Mouse (Mus musculus) hindbrain, embryonic 15.5 days (tissue): ENCODE data around the gene Fam32a. TPM values are rescaled to one million over a fixed set of nuclear protein-coding genes. Genes with fewer than 3 reads are reported as not detected.

Experiments
- ATAC-seq: fragments of 200-750 bp; cut with Nextera tagmentation; 2 replicates; pipeline ENCODE4 v1.8.0; 2017; ENCODE audit warnings: low read depth, moderate number of reproducible peaks, moderate TSS enrichment; ENCODE audit not compliant: low FRiP score
- H3K27ac ChIP-seq: fragments of 300-500 bp; sonication (generic); replicated peaks from 2 replicates; pipeline ENCODE4 v1.5.1; 2015; ENCODE audit warnings: mild to moderate bottlenecking, inconsistent platforms
- H3K27me3 ChIP-seq: fragments of 300-500 bp; sonication (generic); 2 replicates; pipeline ENCODE4 v1.6.1; 2015; ENCODE audit warnings: control low read depth, inconsistent platforms
- H3K36me3 ChIP-seq: fragments of 300-500 bp; sonication (generic); 2 replicates; pipeline ENCODE4 v1.6.1; 2015; ENCODE audit warnings: control low read depth, inconsistent platforms
- H3K4me1 ChIP-seq: fragments of 300-500 bp; sonication (generic); replicated peaks from 2 replicates; pipeline ENCODE4 v1.6.1; 2015; ENCODE audit warnings: control low read depth, inconsistent platforms
- H3K4me2 ChIP-seq: fragments of 300-500 bp; sonication (generic); 2 replicates; pipeline ENCODE4 v1.6.1; 2015; ENCODE audit warnings: moderate library complexity, mild to moderate bottlenecking, inconsistent platforms
- H3K4me3 ChIP-seq: fragments of 300-500 bp; sonication (generic); 2 replicates; pipeline ENCODE4 v1.5.1; 2015; ENCODE audit warnings: mild to moderate bottlenecking, inconsistent platforms
- H3K9ac ChIP-seq: fragments of 300-500 bp; sonication (generic); 2 replicates; pipeline ENCODE4 v1.6.1; 2015; ENCODE audit warnings: inconsistent platforms
- H3K9me3 ChIP-seq: fragments of 300-500 bp; sonication (generic); 2 replicates; pipeline ENCODE4 v1.6.1; 2016; ENCODE audit warnings: control low read depth, inconsistent platforms
- WGBS: fragments of 180-500 bp; shearing (Covaris S2); methylation state at CpG from one replicate; pipeline ENCODE4 v1.1.7; 2015; 5-methylcytosine and 5-hydroxymethylcytosine counted together
- polyA plus RNA-seq: library from polyadenylated mRNA; unstranded; fragments of >200 nt; fragmentation: Nextera tagmentation; extraction: Ambion mirVana; gene quantifications from 2 replicates; pipeline ENCODE4 v1.2.1, GENCODE M21; 2015

Fam32a gene
- polyA plus RNA-seq, 1 experiment from 2014 or later = 97.1 TPM

DNA sequence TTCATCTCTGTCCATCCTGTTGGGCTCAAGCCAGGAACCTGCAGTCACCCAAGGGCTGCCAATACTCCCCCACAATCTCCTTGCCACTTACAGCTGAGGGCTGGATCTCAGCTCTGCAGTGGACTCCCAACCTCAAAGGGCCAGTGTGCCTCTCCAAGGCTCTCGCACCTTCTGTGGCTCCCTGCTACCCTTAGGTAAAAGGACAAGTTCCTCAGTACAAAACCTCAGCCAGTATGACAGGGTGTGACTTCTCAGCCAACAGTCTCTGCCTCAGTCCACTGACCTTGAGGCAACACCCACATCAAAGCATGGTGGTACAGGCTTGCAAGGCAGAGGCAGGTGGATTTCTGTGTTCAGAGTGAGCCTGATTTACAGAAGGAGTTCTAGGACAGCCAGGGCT, 7.7 kb upstream of the Fam32a start:
- no peak overlapping the region for H3K4me2 ChIP-seq
- H3K4me1 ChIP-seq = no peaks in the 10 kb centered on the region
- no peak overlapping the region for H3K27ac ChIP-seq
- no peak for ATAC-seq
- no peaks in the 10 kb centered on the region for H3K9me3 ChIP-seq
- no peaks in the 10 kb centered on the region for H3K27me3 ChIP-seq
- no peak overlapping the region for H3K9ac ChIP-seq
- H3K4me3 ChIP-seq = no peak overlapping the region
- no peaks in the 10 kb centered on the region for H3K36me3 ChIP-seq
- 94% methylated on average over 1 of the region's 1 CpGs for WGBS

DNA sequence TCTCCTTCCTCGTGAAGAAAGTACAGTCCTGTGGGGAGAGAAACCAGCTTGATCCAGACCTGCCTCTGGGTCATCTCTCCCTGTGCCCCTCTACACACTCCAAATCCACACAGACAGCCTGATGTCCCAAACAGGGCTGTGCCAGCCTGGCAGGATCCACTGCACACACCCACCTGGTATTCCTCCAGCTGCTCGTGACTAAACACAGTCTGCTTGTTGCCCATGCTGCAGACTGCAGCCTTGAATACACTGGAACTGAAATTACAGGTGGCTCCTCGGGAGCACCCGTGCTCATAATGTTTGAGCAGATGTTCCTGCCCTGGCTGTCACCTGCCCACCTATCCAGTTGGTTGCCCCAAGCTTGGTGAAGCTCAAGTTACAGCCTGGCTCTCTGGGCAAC, 6.8 kb upstream of the Fam32a start, which contains the start of gene Cib3:
Cib3 (minus strand) TSS at position 87 of the 400 bp plus-strand sequence.
- Histone ChIP-seq H3K9ac (no peak within 1 kb of the TSS), H3K27ac (no peak within 1 kb of the TSS), H3K4me2 (no peak within 1 kb of the TSS), H3K4me1 (no peaks in the 10 kb centered on the region), H3K36me3 (no peaks in the 10 kb centered on the region), H3K27me3 (peaks cover 6% of the 10 kb centered on the region; the same call in 1 of the 2 replicates), H3K9me3 (no peaks in the 10 kb centered on the region), H3K4me3 (no peak within 1 kb of the TSS)
- ATAC-seq = no peak
- WGBS = 69% methylated on average over 4 of the region's 4 CpGs

DNA sequence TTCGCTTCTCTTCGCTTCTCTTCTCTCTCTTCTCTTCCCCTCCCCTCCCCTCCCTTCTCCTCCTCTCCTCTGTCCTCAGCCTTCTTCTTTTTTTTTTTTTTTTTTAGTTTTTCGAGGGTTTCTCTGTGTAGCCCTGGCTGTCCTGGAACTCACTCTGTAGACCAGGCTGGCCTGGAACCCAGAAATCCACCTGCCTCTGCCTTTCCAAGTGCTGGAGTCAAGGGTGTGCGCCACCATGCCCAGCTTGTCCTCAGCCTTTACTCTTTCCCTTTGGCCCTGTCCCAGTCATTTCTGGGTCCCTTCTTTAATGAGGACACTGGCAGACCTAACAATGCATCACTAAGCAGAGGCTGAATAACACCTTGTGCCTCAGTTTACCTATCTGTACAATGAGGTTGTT, 6.0 kb upstream of the Fam32a start, which contains the start of gene Gm11034:
Gm11034 (minus strand) TSS at position 101 of the 400 bp plus-strand sequence.
- H3K36me3 ChIP-seq = no peaks in the 10 kb centered on the region
- peaks cover 8% of the 10 kb centered on the region; the same call in 1 of the 2 replicates for H3K27me3 ChIP-seq
- H3K9me3 ChIP-seq = no peaks in the 10 kb centered on the region
- H3K27ac ChIP-seq = no peak within 1 kb of the TSS
- WGBS = 76% methylated on average over 4 of the region's 4 CpGs
- ATAC-seq = no peak
- no peaks in the 10 kb centered on the region for H3K4me1 ChIP-seq
- H3K9ac ChIP-seq = no peak within 1 kb of the TSS
- H3K4me2 ChIP-seq = no peak within 1 kb of the TSS
- H3K4me3 ChIP-seq = no peak within 1 kb of the TSS

DNA sequence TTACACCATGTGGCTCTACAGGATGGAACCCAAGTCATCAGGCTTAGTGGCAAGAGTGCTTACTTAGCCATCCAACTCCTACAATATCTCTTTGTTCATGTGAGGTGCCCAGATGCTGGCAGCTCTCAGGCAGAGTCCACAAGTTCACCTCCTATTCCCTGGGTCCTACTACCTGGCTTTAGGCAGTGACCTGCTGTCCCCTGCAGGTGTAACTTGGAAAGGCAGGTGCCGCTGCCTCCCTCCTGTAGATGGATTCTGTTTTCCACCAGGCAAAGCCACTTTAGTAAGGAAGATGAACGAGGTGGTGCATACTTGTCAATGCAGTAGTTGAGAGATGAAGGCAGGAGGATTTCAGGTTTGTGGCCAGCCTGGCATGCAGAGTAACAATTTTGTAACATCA, 4.5 kb upstream of the Fam32a start:
- WGBS = 41% methylated on average over 2 of the region's 2 CpGs

DNA sequence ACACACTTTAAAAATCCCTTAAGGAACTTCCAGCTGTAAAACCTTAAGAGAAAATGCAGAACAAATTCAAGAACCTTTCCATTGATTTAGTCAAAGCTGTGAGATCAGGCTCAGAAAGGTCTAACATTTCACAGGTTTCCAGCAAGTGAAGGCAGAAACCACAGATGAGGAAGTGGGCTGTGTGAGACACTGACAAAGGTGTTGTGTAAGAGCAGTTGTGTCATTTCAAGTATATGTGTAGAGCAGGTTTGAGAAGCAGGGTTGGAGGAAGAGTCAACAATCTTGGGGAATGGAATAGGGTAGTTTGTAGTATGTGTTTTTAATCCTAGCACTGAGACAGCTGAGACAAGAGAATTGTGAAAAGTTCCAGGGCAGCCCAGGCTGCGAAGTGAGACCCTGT, 3.7 kb upstream of the Fam32a start:
- peaks cover 7% of the 10 kb centered on the region for H3K4me1 ChIP-seq
- peaks cover 8% of the 10 kb centered on the region; the same call in 1 of the 2 replicates for H3K27me3 ChIP-seq
- WGBS = 30% methylated on average over 1 of the region's 1 CpGs
- ATAC-seq = no peak
- no peaks in the 10 kb centered on the region for H3K9me3 ChIP-seq
- H3K4me3 ChIP-seq = no peak overlapping the region
- H3K27ac ChIP-seq = no peak overlapping the region
- no peak overlapping the region for H3K9ac ChIP-seq
- H3K4me2 ChIP-seq = no peak overlapping the region
- H3K36me3 ChIP-seq = no peaks in the 10 kb centered on the region

More for the DNA sequence above, 4.5 kb upstream of the Fam32a start:
- Histone ChIP-seq H3K4me2 (no peak overlapping the region), H3K4me3 (no peak overlapping the region), H3K9me3 (no peaks in the 10 kb centered on the region), H3K9ac (no peak overlapping the region), H3K27ac (no peak overlapping the region), H3K4me1 (no peaks in the 10 kb centered on the region), H3K27me3 (peaks cover 8% of the 10 kb centered on the region; the same call in 1 of the 2 replicates), H3K36me3 (no peaks in the 10 kb centered on the region)
- ATAC-seq = no peak

DNA sequence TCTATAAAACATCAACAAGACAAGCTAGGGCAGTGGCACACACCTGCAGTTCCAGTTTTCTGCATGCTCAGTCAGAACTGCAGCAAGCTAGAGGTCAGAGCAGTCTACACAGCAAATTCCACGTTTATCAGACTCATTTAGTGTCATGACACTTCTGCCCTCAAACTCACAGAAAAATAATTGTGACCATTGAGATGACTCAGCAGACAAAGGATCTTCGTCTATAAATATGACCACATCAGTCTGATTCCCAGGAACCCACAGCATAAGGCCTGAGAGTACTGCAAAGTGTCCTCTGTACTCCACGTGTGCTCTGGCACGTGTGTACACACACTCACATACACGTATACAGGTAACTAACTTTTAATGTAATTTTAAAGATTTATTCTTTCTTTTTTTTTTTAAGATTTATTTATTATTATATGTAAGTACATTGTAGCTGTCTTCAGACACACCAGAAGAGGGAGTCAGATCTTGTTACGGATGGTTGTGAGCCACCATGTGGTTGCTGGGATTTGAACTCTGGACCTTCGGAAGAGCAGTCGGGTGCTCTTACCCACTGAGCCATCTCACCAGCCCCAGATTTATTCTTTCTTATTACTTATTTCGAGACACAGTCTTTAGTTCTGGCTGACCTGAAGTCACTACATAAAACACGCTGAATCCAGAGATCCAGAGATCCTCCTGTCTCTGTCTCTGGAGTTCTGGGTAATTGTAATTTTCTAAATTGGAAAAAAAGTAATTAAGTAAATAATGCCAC, 569 bp upstream of the Fam32a start:
- peak; percentile 49; the same call in 1 of the 2 replicates for ATAC-seq
- Histone ChIP-seq H3K27ac (peak overlapping the region; percentile 62), H3K9ac (no peak overlapping the region), H3K36me3 (peaks cover 23% of the 10 kb centered on the region), H3K4me3 (peak overlapping the region; percentile 78), H3K4me2 (peak overlapping the region; percentile 76), H3K4me1 (peaks cover 17% of the 10 kb centered on the region), H3K9me3 (no peaks in the 10 kb centered on the region), H3K27me3 (peaks cover 8% of the 10 kb centered on the region; the same call in 1 of the 2 replicates)
- WGBS = 75% methylated on average over 10 of the region's 10 CpGs

DNA sequence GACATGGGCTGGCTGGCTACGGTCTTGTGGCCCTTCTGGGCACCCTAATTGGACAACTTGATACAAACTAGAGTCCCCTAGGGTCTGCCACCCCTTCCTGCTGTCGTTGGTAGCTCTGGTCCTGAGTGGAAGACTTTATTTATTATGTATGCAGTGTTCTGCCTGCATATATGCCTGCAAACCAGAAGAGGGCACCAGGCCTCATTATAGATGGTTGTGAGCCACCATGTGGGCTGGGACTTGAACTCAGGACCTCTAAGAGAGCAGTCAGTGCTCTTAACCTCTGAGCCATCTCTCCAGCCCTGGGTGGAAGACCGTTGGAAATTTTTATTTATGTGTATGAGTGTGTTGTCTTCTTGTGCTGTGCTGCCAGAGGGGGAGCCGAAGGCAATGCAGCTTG, 1.2 kb downstream of the Fam32a start:
- H3K27me3 ChIP-seq = peaks cover 8% of the 10 kb centered on the region; the same call in 1 of the 2 replicates
- peaks cover 17% of the 10 kb centered on the region for H3K4me1 ChIP-seq
- H3K4me2 ChIP-seq = peak overlapping the region; percentile 76
- no peak for ATAC-seq
- no peak overlapping the region for H3K9ac ChIP-seq
- no peaks in the 10 kb centered on the region for H3K9me3 ChIP-seq
- peak overlapping the region; percentile 78 for H3K4me3 ChIP-seq
- WGBS = 87% methylated on average over 4 of the region's 4 CpGs
- H3K36me3 ChIP-seq = peaks cover 25% of the 10 kb centered on the region
- H3K27ac ChIP-seq = no peak overlapping the region

DNA sequence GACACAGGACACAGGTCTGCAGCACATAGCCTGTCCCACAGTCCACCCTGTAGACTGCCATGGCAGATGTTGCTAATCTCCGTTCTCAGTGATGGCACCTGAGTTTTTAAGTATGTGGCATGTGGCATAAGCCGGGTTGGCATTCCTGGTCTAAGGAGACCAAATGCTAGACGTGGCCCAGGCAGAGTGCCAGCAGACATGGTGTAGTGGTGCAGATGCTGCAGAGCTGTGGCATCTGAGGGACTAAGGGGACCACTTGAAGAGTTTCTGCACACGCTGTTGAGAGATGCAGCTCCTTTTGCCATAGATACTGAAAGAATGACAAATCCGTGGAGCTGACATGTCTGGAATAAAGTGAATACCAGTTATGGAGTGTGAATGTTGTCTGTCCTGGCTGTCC, 3.1 kb downstream of the Fam32a start:
- Histone ChIP-seq H3K9ac (no peak overlapping the region), H3K4me3 (no peak overlapping the region), H3K4me2 (no peak overlapping the region), H3K27me3 (peaks cover 3% of the 10 kb centered on the region; the same call in 1 of the 2 replicates), H3K4me1 (peaks cover 17% of the 10 kb centered on the region), H3K9me3 (no peaks in the 10 kb centered on the region), H3K36me3 (peaks cover 25% of the 10 kb centered on the region), H3K27ac (no peak overlapping the region)
- WGBS = 92% methylated on average over 5 of the region's 5 CpGs
- no peak for ATAC-seq

DNA sequence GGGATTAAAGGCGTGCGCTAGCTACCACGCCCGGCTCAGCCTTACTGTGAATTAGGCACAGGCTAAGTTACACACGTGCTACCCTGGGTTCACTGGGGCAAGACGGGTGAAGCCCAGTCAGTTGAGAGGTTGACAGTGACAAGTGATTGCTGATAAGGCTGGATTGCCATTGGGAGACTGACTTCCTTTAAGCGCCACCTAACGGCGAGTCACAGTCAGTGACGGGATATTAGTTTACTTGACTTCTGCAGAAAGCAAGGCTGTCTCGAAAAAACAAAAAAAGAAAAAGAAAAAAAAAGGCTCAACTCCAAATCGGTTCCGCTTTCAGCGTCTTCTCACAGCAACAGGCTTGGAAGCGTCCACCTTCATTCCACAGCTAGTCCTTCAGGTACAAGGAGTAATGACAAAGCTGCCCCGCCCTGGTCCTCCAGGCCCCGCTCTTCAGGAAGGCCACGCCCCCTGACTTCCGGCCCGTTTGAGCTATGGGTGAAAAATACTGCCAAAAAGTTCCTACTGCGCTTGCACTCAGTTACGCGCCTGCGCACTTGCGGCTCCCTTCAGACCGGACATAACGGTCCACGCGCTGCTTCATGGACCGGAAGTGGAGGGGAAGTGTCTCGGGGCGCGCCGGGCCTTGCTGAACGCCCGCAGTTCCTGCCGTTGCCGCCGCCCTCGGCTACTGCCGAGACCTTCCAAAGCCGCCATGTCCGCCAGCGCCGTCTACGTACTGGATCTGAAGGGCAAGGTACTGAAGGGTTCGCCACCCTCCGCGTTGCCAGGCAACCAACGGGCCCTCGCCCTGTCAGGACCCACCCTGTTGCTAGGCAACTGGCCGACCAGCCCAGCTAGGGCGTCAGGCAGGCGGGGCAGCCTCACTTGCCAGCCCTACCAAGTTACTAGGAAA, 20.2 kb downstream of the Fam32a start, which contains the start of gene Ap1m1:
Ap1m1 (plus strand) TSS at position 520 of the 904 bp plus-strand sequence.
- no peaks in the 10 kb centered on the region for H3K27me3 ChIP-seq

DNA sequence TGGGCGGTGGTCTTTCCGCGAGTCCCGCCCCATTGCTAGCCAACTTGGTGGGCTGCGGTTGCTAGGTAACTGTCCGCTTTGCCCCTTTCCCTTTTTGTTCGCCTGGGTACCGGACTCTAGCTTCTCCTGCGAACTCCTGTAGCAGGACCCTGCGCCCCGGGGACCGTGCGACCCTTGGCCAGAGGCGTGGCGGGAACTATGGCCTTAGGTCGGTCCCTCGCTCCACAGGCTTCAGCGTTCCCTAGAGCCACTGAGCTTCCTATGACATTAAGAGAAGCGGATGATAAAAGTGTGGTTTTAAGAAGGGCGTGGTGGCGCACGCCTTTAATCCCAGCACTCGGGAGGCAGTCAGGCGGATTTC, 20.9 kb downstream of the Fam32a start:
- peak overlapping the region; percentile 61 for H3K4me3 ChIP-seq
- H3K4me2 ChIP-seq = peak overlapping the region; percentile 72
- WGBS = under 1% methylated on average over 24 of the region's 24 CpGs
- H3K27me3 ChIP-seq = no peaks in the 10 kb centered on the region
- H3K9me3 ChIP-seq = no peaks in the 10 kb centered on the region
- ATAC-seq = no peak
- peaks cover 21% of the 10 kb centered on the region for H3K4me1 ChIP-seq
- 0 out of 2 replicates have a peak, but pooled peaks cover 5% of the 10 kb centered on the region for H3K36me3 ChIP-seq
- H3K9ac ChIP-seq = peak overlapping the region; percentile 62
- H3K27ac ChIP-seq = peak overlapping the region; percentile 96

More for the DNA sequence above, 20.2 kb downstream of the Fam32a start, which contains the start of gene Ap1m1:
- ATAC-seq = peak; percentile 96
- peak within 1 kb of the TSS; percentile 72 for H3K4me2 ChIP-seq
- peak within 1 kb of the TSS; percentile 61 for H3K4me3 ChIP-seq
- under 1% methylated on average over 54 of the region's 54 CpGs for WGBS
- H3K4me1 ChIP-seq = peaks cover 21% of the 10 kb centered on the region
- H3K27ac ChIP-seq = peak within 1 kb of the TSS; percentile 96
- 0 out of 2 replicates have a peak, but pooled peaks cover 5% of the 10 kb centered on the region for H3K36me3 ChIP-seq
- H3K9me3 ChIP-seq = no peaks in the 10 kb centered on the region
- H3K9ac ChIP-seq = peak within 1 kb of the TSS; percentile 62

DNA sequence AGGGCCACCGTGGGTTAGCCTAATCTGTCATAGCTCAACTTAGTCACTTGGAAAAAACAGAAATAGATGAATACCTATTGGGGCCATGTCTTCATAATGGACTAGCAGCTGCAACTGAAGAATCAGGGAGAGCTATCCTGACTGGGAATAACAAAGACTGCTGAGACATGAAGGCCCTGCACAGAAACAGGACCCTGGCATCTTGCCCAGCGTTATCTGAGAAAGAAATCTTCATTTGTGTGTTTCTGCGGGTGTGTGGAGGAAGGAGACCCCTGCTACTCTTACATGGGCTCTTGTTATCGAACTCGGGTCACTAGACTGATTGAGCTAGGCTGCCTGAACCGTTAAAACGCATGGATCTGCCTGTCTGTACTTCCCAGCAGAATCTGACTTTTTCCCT, 21.4 kb downstream of the Fam32a start:
- Histone ChIP-seq H3K27me3 (no peaks in the 10 kb centered on the region), H3K4me3 (peak overlapping the region; percentile 61), H3K4me1 (peaks cover 21% of the 10 kb centered on the region), H3K9ac (peak overlapping the region; percentile 62), H3K4me2 (peak overlapping the region; percentile 72), H3K9me3 (no peaks in the 10 kb centered on the region), H3K36me3 (0 out of 2 replicates have a peak, but pooled peaks cover 5% of the 10 kb centered on the region), H3K27ac (peak overlapping the region; percentile 96; the same call in 1 of the 2 replicates)
- 57% methylated on average over 7 of the region's 7 CpGs for WGBS
- ATAC-seq = no peak
